Mouse (Mus musculus): ENCODE results near the gene Snx33.
A peak's percentile ranks its signal among the peaks of the same experiment; 100 is the strongest.

Gene Snx33

DNA sequence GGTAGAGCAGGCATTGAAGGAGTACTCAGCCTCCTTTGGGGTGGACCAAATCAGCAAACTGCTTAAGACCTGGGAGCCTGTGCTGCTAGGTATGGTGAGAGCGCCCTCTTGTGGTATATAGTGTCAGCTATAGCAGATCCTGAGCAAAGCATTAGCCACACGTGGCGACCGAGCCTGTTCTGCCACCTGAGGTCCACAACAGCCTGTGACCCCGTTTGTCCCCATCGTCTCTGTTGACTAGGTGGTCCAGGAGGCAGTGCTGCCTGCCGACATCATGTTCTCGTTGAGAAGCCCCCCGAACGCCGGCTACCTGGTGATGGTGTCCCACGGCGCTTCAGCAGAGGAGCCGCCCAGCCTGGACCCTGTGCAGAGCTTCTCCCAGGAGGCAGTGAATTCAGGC, 38.4 kb downstream of the Snx33 start:
- DNase-seq: peak in 1 of 2 experiments; percentile 19

DNA sequence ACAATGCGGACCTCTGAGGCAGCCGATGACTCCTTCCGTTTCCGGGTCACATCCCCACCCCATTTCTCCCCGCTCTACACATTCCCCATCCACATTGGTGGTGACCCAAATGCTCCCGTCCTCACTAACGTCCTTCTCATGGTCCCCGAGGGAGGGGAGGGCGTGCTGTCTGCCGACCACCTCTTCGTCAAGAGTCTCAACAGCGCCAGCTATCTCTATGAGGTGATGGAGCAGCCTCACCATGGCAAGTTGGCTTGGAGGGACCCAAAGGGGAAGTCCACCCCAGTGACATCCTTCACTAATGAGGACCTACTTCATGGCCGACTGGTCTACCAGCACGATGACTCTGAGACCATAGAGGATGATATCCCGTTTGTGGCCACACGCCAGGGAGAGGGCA, 40.6 kb downstream of the Snx33 start:
- DNase-seq: no peak

DNA sequence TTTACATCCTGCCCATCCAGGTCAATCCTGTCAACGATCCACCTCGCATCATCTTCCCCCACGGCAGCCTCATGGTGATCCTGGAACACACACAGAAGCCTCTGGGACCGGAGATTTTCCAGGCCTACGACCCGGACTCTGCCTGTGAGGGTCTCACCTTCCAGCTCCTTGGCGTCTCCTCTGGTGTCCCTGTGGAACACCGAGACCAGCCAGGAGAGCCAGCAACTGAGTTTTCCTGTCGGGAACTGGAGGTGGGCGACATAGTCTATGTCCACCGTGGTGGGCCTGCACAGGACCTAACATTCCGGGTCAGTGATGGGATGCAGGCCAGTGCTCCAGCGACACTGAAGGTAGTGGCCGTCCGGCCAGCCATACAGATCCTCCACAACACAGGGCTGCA, 41.6 kb downstream of the Snx33 start:
- no peak for DNase-seq

DNA sequence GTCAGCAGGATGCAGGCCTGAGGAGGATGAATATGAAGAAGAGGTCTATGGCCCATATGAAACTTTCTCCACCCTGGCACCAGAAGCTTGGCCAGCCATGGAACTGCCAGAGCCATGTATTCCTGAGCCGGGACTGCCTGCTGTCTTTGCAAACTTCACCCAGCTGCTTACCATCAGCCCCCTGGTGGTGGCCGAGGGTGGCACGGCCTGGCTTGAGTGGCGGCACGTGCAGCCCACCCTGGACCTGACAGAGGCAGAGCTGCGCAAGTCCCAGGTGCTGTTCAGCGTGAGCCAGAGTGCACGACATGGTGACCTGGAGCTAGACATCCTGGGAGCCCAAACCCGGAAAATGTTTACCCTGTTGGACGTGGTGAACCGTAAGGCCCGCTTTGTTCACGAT, 42.1 kb downstream of the Snx33 start:
- no peak for DNase-seq

DNA sequence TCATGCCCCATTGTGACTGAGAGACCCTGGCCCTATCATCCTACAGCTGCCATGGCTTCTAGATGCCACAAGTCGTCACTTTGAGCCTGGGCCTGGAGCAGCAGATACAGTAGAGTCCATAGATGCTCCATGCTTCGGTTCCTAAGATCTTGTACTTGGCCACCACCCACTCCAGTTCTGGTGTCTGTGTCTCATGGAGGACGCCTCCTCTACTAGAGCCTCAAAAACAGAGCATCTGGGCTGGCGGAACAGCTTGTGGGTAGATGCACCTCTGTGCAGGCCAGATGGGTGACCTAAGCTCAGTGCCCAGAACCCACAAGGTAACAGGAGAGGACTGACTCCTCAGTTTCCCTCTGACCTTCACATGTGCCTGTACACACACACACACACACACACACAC, 43.8 kb downstream of the Snx33 start:
- DNase-seq: no peak

DNA sequence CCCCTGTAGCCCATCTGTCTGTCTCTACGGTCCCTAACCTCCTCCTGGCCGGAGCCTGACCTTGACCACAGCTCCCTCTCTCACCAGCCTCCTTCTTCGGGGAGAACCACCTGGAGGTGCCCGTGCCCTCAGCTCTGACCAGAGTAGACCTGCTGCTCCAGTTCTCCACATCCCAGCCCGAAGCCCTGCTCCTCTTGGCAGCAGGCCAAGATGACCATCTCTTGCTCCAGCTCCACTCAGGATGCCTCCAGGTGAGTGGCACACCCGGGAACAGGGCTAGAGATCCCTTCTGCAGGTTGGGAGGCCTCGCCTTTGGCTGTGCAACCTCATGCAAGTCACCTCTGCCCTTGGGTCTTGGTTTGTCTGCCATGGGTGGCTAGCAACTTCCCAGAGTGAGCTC, 44.7 kb downstream of the Snx33 start:
- no peak for DNase-seq

DNA sequence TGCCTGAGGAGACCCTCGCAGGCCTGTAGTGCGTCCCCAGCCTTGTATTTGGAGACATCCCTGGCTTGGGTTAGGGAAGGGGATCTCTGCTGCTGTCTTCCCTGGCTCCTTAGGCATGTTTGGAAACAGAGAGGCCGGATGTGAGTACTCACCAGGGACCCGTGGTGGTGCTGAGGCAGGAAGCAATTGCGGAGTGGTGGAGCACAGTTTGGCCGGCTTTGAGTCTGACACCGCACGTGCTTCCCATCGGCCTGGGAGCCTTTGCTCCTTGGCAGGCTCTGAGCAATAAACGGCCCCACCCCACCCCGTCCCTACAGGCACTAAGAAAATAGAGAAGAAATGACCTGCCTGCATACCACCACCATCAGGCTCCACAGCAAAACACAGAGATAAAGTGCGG, 45.4 kb downstream of the Snx33 start:
- DNase-seq: no peak

DNA sequence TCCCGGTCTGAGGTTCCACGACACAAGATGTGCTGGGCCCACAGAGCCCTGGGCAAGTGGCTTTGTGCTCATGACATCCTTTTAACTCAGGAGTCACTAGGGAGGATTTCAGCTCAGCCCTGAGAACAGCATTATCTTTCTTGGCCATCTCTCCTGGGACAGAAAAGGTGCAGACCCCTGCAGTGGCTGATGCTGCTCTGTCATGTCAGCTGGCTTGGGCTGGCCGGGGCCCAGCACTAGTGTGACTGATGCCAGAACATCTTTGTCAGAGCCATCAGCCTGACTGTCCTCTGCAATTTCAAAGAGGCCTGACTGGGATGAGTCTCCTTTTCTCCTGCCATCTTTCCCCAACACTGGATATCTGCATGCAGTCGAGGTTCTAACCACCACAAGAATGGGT, 45.9 kb downstream of the Snx33 start:
- no peak for DNase-seq

DNA sequence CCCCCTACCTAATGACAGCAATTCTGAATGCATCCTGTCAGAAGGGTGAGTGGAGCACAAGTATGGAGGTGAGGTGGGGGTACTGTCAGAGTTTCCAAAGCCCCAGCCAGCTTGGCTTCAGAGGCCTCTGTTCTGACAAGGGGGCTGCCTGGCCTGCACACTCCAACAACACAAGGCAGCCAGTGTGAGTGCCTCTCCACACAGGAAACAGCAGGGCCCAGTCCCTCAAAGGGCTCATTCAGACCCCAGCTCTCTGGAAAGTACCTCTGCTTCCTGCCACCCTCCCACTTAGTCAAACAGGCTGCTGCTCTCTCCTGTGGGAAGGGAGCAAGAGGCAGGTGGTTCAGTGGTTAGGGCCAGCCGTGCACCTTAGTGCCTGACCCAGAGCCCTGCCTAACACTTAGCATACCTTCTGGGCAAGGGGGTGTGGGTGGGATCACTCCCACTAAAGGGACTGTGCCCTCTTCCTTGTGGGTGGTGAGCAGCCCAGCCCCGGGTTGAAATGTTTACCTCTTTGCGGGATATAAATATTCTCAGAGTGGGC, 46.6 kb downstream of the Snx33 start:
- no peak for DNase-seq

DNA sequence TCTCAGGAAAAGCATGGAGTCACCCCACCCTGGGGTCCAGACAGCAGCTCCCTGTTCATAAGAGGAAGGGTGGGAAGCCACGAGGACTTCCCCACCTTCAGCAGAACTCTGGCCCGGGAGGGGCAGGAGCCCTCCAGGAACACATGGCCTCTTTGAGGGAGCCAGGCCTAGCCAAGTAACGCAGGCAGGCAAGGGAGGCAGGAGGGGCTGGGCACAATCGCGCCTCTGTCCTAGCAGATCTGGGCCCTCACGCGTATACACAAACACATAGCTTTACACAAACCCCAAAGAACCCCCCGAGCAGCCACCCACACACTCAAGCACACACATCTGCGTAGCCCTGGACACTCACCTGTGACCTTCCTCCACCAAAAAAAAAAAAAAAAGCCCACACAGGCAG, 47.4 kb downstream of the Snx33 start:
- DNase-seq: no peak

DNA sequence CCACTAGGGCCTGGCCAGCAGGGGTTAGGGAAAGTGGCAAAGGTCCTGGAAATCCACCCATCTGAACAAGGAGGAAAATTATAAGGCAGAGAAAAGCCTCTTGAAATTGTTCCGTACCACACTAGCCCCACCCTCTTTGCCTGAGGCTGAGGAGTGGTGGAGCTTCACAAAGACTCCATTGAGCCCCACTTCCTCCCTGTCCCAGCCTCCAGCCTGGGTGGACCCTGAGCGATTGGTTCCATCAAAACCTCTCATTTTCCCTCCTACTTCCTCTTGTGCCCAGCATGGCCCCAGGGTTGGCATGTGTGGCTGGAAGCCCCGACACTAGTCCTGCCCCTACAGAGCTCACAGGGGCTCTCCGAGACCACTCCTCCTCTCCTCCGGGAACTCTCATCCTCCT, 50.9 kb downstream of the Snx33 start:
- DNase-seq: no peak

DNA sequence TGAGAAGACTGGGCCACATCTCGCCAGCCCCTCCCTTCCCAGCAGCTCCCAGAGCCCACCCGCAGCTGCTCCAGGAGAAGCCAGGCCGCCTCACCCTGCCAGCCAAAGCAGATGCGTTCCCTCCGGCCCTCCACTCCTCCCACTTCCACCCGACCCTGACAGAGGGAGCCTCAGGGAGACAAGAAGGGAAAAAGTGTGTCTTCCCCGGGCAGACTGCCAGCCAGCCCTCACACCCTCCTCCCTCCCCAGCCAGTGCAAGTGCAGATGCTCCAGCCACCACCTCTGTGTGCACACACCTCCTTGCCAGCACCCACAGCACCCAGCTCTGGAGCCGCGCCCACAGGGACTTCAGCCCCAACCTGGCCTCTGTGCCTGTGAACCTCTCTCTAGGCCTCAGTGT, 51.4 kb downstream of the Snx33 start:
- DNase-seq: no peak

DNA sequence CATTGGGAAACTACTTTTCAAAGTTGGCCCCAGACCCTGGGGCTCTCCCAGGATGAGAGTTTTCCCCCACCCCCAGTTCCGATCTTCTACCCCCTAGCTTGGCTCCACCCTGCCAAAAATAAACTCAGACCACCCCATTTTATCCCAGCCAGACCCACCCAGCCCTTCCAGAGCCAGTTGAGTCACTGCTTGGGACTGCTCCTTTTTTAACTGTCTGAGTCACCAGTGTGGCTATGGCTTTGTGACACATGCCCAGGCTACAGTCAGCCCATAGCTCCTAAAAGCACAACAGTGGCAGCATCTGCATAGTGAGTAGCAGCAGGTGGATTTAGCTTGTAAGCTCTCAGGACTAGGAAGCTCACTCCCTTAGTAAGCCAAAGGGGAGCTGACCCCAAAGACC, 55.1 kb downstream of the Snx33 start:
- DNase-seq: no peak

DNA sequence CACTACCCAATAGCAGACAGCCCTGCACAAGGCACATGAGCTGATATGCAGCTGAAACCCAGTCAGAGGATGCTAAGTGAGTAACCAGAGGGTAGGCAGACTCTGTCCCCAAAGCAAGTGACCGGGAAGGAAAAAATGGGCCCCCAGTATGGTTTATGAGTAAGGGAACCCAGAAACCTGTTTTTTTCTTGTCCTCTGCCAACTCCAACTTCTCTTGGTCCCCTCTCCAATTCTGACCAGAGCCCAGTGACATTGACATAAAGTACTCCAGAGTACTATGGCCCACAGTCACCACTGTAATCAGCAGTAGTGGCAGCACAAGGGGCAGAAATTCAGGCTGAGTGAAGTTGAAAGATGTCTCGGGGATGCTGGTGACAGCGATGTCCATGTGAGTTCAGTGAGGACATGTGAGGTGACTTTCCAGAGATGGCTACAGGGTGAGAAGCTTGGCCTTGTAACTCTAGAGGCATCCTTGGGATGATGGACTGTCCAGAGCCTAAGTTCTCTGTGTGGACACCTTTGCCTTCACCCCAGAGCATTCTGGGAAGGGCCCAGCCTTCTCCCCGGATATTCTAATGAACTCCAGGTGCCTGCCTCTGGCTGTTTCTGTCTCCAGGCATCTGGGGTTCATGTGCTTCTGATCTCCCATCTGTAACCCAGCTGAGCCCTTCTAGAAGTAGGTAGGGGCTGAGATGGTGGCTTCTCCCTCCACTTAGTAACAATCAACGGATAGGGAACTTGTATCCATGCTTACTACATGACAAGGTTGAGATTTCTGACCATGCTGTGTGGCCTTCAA, 55.9 kb downstream of the Snx33 start:
- no peak for DNase-seq

DNA sequence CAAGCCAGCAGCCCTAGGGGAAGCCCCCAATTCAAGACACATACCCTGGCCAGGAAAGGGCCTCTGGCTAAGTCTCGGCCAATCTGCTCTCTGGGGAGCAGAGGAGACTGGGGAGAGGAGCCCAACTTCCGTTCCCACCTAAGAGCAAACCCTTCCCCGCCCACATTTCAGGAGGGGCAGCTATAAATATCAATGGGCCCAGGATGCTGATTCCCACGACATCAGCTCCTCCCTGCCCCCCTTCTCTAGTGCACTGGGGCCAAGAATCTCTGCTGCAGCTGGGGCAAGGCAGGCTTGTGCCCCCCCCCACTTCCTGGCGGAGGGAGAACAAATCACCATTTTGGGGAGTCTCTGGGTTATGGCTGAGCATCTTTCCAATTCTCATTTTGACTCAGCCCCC, 57.0 kb downstream of the Snx33 start:
- no peak for DNase-seq

DNA sequence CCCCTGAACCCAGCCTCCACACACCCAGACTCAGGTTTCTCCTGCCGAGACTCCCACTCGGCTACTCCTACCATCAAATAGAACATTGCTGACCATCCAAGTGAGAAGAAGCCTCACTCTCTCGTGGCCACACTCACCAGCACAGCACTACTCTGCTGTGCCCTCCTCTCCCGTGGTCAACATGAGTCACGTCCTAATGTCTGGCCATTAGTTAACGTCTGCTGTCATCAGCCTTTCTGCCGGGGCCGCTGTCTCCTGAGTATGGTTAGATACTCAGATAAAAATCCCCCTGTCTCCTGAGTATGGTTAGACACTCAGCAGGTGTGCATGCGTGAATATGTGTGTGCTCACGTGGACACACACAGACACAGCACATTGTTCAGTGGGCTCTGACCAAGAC, 57.4 kb downstream of the Snx33 start:
- no peak for DNase-seq

DNA sequence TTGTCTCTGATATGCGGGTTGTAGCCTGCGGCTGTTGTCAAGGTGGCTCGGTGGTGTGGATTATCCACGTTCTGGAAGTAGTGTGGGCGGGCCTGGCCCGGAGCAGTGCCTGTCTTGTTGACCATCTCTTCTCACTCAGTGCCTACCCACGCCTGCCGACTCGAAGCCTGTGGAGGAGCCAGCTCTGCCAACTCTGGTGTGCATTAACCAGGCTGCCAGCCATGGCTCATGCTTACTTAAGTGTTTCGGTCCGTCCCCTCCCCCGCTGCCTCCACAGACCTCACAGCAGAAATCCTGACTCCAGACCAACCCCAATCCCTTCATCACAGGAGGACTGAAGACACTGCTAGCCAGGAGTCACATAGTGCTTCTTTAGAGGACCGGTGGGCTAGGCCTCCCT, 58.6 kb downstream of the Snx33 start:
- DNase-seq: no peak

DNA sequence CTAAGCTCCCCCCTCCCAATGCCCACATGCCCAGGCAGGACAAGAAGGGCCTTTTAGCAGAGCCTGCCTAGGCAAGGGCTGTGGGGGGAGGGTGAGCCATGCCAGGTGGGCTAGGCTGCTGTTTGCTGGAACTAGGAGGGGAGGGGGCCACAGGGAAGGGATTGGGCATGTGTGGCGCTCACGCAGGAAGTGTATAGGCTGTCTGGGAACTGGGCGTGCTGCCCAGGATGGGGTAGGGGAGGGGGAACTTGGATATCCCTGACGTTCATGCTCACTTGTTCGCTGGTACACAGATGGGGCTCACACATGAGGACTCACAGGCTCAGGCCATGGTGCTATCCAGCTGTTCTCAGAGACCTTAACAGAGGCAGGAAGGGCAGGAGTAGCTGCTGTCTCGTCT, 59.9 kb downstream of the Snx33 start:
- DNase-seq: no peak

Data from thymus, adult 18-20 months (tissue).